Mouse (Mus musculus): Measurements from ENCODE around the gene Ttf1. TPM values are rescaled to one million over a fixed set of nuclear protein-coding genes. Genes with fewer than 3 reads are reported as not detected.
"Not testable (repeated sequence)": the region's sequence is repeated elsewhere in the genome, so short reads cannot be mapped to it uniquely, and the experiment has no call there.

The Ttf1 gene
- total and polyA plus RNA-seq, 2 experiments, result 3.4 to 6.8 TPM

DNA sequence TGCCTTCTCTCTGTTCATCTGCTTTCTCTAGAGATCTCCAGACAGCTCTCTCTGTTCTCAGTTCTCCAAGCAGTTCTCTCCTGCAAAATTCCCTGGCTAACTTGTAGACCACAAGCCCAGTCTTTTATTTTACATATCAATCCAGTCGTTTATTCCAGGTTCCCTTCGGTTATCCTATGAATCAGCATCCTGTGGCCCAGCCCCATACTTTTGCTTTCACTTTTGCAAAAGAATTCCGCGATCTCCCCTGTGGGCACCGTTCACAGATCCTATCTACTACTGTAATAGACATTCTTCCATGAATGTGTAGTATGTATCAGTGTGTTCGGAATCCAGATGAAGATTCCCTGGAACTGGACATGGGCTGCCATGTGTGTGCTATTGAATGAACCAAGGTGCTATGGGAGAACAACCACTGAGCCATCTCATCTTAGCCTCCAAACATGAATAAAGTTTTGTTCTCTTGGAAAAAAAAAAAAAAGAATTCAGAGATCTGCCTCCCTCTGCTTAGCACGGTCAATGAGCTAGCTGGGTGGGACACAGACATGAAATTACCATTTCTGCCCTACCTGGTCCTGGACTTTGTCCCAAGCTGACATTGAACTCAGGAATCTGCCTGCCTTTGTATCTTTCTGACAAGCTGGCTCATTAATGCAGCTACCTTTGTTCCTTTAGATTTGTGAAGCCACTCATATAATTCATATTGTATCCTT lies 40.9 kb downstream of the Ttf1 start:
- Histone ChIP-seq H3K79me2 (ENCODE audit: control insufficient read depth, insufficient read depth, low read length) (no peaks in the 10 kb centered on the region), H3K27me3 (ENCODE audit: control insufficient read depth, insufficient read depth, low read length) (no peaks in the 10 kb centered on the region), H3K36me3 (ENCODE audit: control insufficient read depth, insufficient read depth, low read length) (no peaks in the 10 kb centered on the region), H3K27ac (replicated peaks; ENCODE audit: insufficient read depth, low read depth, low read length) (no peak overlapping the region), H3K9ac (ENCODE audit: low read depth, low read length) (peak overlapping the region; percentile 31; the same call in 1 of the 2 replicates), H3K4me1 (ENCODE audit: control insufficient read depth, insufficient read depth, low read length) (no peaks in the 10 kb centered on the region), H3K4me3 (ENCODE audit: insufficient read depth, low read depth, low read length) (peak overlapping the region; percentile 42)
- WGBS, result 46% methylated on average over 7 of the region's 7 CpGs
- DNase-seq (ENCODE audit: extremely low read depth, low read depth, low spot score), result peak; percentile 21
- TF ChIP-seq POLR2A (IDR thresholded peaks at IDR 0.05; ENCODE audit: extremely low read depth, insufficient read depth, low read length), result no peak
- no peak for TF ChIP-seq CTCF (IDR thresholded peaks at IDR 0.05; ENCODE audit: low read depth, low read length)

- not testable (repeated sequence) for H3K27ac ChIP-seq (replicated peaks; ENCODE audit: insufficient read depth, low read depth, low read length); H3K9ac ChIP-seq (ENCODE audit: low read depth, low read length); H3K36me3 ChIP-seq (ENCODE audit: control insufficient read depth, insufficient read depth, low read length); DNase-seq (ENCODE audit: extremely low read depth, low read depth, low spot score); H3K79me2 ChIP-seq (ENCODE audit: control insufficient read depth, insufficient read depth, low read length); H3K4me3 ChIP-seq (ENCODE audit: insufficient read depth, low read depth, low read length); H3K27me3 ChIP-seq (ENCODE audit: control insufficient read depth, insufficient read depth, low read length); H3K4me1 ChIP-seq (ENCODE audit: control insufficient read depth, insufficient read depth, low read length)
- WGBS, result 78% methylated on average over 10 of the region's 10 CpGs
Measured at GRCm38 (mm10) chr2:29102416-29103377, 42.6 kb downstream of the Ttf1 start.

GRCm38 (mm10) chr2:29120969-29121368 lies 60.9 kb downstream of the Ttf1 start:
- Histone ChIP-seq H3K4me1 (ENCODE audit: control insufficient read depth, insufficient read depth, low read length) (peaks cover 3% of the 10 kb centered on the region; the same call in 1 of the 2 replicates), H3K36me3 (ENCODE audit: control insufficient read depth, insufficient read depth, low read length) (no peaks in the 10 kb centered on the region), H3K27me3 (ENCODE audit: control insufficient read depth, insufficient read depth, low read length) (no peaks in the 10 kb centered on the region), H3K4me3 (ENCODE audit: insufficient read depth, low read depth, low read length) (no peak overlapping the region), H3K9ac (ENCODE audit: low read depth, low read length) (no peak overlapping the region), H3K27ac (replicated peaks; ENCODE audit: insufficient read depth, low read depth, low read length) (no peak overlapping the region), H3K79me2 (ENCODE audit: control insufficient read depth, insufficient read depth, low read length) (no peaks in the 10 kb centered on the region)
- no peak for TF ChIP-seq POLR2A (IDR thresholded peaks at IDR 0.05; ENCODE audit: extremely low read depth, insufficient read depth, low read length)
- TF ChIP-seq CTCF (IDR thresholded peaks at IDR 0.05; ENCODE audit: low read depth, low read length), result no peak
- DNase-seq (ENCODE audit: extremely low read depth, low read depth, low spot score), result no peak

GRCm38 (mm10) chr2:29122446-29122845 lies 62.4 kb downstream of the Ttf1 start:
- Histone ChIP-seq H3K27me3 (ENCODE audit: control insufficient read depth, insufficient read depth, low read length) (no peaks in the 10 kb centered on the region), H3K4me3 (ENCODE audit: insufficient read depth, low read depth, low read length) (no peak overlapping the region), H3K9ac (ENCODE audit: low read depth, low read length) (no peak overlapping the region), H3K36me3 (ENCODE audit: control insufficient read depth, insufficient read depth, low read length) (0 out of 2 replicates have a peak, but pooled peaks cover 2% of the 10 kb centered on the region), H3K27ac (replicated peaks; ENCODE audit: insufficient read depth, low read depth, low read length) (no peak overlapping the region), H3K4me1 (ENCODE audit: control insufficient read depth, insufficient read depth, low read length) (peaks cover 3% of the 10 kb centered on the region; the same call in 1 of the 2 replicates), H3K79me2 (ENCODE audit: control insufficient read depth, insufficient read depth, low read length) (no peaks in the 10 kb centered on the region)
- WGBS, result 63% methylated on average over 3 of the region's 3 CpGs
- DNase-seq (ENCODE audit: extremely low read depth, low read depth, low spot score), result no peak
- TF ChIP-seq POLR2A (IDR thresholded peaks at IDR 0.05; ENCODE audit: extremely low read depth, insufficient read depth, low read length), result no peak

GRCm38 (mm10) chr2:29123907-29124569 lies 64.0 kb downstream of the Ttf1 start, which contains the start of gene Setx:
TSS of gene Setx (plus strand) at chr2:29124181.
- TF ChIP-seq CTCF (IDR thresholded peaks at IDR 0.05; ENCODE audit: low read depth, low read length), result no peak
- TF ChIP-seq POLR2A (IDR thresholded peaks at IDR 0.05; ENCODE audit: extremely low read depth, insufficient read depth, low read length), result no peak
- H3K27me3 ChIP-seq (ENCODE audit: control insufficient read depth, insufficient read depth, low read length), result no peaks in the 10 kb centered on the region
- WGBS, result 70% methylated on average over 14 of the region's 14 CpGs
- H3K4me1 ChIP-seq (ENCODE audit: control insufficient read depth, insufficient read depth, low read length), result peaks cover 3% of the 10 kb centered on the region; the same call in 1 of the 2 replicates
- no peaks in the 10 kb centered on the region for H3K79me2 ChIP-seq (ENCODE audit: control insufficient read depth, insufficient read depth, low read length)
- peak within 1 kb of the TSS; percentile 88 for H3K4me3 ChIP-seq (ENCODE audit: insufficient read depth, low read depth, low read length)
- peak within 1 kb of the TSS; percentile 78 for H3K27ac ChIP-seq (replicated peaks; ENCODE audit: insufficient read depth, low read depth, low read length)
- no peak for DNase-seq (ENCODE audit: extremely low read depth, low read depth, low spot score)
- H3K9ac ChIP-seq (ENCODE audit: low read depth, low read length), result peak within 1 kb of the TSS; percentile 92
- peaks cover 4% of the 10 kb centered on the region; the same call in 1 of the 2 replicates for H3K36me3 ChIP-seq (ENCODE audit: control insufficient read depth, insufficient read depth, low read length)
